Mouse (Mus musculus) E14TG2a.4 (cell line): ENCODE measurements around the gene Dnase2b.

Experiments
- CTCF ChIP-seq: conservative IDR thresholded peaks from 2 replicates; pipeline ENCODE4 v1.5.1; 2014; ENCODE audit warnings: low read length
- NANOG ChIP-seq: IDR thresholded peaks from 2 replicates; pipeline ENCODE4 v1.6.1; 2014; ENCODE audit warnings: borderline replicate concordance, low read length, mixed read lengths

DNA sequence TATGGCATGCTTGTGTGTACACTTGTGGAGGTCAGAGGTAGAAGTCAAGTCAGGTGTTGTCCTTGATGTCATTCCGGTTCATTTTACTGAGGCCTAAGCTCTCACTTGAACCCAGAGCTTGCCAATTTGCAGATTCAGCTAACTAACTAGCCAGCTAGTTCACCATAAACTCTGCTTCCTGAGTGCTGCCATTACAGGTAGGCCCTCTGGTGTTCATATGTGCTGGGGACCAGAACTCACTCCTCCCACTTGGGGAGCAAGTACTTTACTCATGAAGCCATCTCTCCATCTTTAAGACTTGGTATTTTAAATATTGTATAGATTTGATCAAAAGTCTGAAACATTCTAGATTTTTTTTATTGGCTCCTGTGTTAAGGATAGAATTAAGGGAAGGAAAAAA, 58.8 kb downstream of the Dnase2b start:
- TF ChIP-seq CTCF (no peak), NANOG (no peak)
